Mouse (Mus musculus): ENCODE measurements around the gene Prrt1. TPM values are rescaled to one million over a fixed set of nuclear protein-coding genes. Genes with fewer than 3 reads are reported as not detected.

Gene Prrt1
- polyA plus RNA-seq, 1 experiment from 2014 or later: 7.5 TPM

DNA sequence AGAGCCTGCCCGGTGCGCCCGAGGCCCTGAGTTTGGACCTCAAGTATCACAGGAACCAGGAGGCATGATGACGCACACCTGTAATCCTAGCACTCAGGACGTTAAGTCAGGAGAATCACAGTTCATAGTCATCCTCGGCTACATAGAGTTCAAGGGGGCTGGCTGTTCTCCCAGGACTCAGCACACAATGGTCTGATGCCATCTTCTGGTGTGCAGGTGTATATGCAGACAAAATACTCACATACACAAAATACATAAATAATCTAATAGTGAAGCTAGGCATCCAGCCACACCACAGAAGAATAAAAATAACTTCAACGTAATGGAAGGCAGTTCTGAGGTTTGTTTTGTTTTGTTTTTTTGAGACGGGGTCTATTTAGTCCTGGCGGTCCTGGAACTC, 6.2 kb upstream of the Prrt1 start:
- 89% methylated on average over 9 of the region's 9 CpGs for WGBS
- Histone ChIP-seq H3K27ac (no peak overlapping the region), H3K9me3 (no peaks in the 10 kb centered on the region), H3K36me3 (peaks cover 34% of the 10 kb centered on the region), H3K27me3 (no peaks in the 10 kb centered on the region), H3K4me3 (replicated peaks) (no peak overlapping the region), H3K4me2 (replicated peaks) (no peak overlapping the region), H3K4me1 (replicated peaks) (peaks cover 21% of the 10 kb centered on the region), H3K9ac (replicated peaks) (no peak overlapping the region)
- no peak for ATAC-seq

DNA sequence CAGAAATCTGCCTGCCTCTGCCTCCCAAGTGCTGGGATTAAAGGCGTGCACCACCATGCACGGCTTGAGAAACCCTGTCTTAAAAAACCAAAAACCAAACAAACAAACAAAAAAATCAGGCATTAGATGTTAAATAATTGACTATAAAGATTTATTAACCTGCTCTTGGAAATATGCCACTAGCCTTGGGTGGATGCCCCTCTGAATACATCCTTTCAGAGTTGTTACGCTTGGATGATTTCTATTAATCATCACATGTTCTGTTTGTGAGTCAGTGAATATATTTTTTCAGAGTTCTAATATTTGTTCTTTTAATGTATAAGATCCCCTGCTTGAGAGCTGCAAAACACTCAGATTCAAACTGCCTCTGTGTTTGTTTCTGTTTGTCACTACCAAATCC, 4.4 kb upstream of the Prrt1 start:
- Histone ChIP-seq H3K36me3 (peaks cover 31% of the 10 kb centered on the region), H3K4me2 (replicated peaks) (no peak overlapping the region), H3K9ac (replicated peaks) (no peak overlapping the region), H3K9me3 (no peaks in the 10 kb centered on the region), H3K4me3 (replicated peaks) (no peak overlapping the region), H3K27ac (no peak overlapping the region), H3K4me1 (replicated peaks) (peaks cover 39% of the 10 kb centered on the region), H3K27me3 (peaks cover 2% of the 10 kb centered on the region)
- ATAC-seq: no peak
- WGBS: 92% methylated on average over 3 of the region's 3 CpGs

DNA sequence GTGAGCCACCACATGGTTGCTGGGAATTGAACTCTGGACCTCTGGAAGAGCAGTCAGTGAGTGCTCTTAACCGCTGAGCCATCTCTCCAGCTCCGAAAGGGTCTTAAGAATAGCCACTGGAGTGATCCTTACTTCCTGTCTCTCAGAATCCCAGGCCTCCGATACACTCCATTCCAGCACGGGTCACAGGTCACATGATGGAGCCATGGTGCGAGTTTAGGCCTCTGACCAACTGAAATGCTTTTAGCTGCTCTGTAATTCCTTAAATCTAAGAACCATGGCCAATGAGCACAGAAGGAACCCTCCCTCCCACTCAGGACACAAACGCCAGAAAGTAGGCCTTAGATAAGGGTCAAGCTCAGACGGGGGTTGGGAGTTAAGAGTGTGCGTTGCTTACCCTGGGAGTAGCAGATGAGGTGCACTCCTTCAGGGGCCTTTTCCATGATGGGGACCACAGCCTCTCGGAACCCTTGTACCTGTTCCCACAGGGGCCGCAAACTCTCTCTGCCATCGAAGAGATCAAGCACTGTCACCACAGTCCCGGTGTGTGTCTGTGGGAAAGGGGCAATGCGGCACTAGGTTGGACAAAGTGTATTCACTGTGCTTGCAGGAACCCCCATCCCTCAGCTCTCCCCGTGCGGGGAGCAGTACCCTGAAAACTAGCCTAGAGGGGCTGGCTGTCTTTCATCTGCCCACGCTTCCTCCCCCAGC, 3.1 kb upstream of the Prrt1 start:
- Histone ChIP-seq H3K9ac (replicated peaks) (peak overlapping the region; percentile 83), H3K36me3 (peaks cover 19% of the 10 kb centered on the region), H3K4me2 (replicated peaks) (peak overlapping the region; percentile 91), H3K4me1 (replicated peaks) (peaks cover 52% of the 10 kb centered on the region), H3K9me3 (no peaks in the 10 kb centered on the region), H3K27me3 (peaks cover 15% of the 10 kb centered on the region), H3K27ac (peak overlapping the region; percentile 94), H3K4me3 (replicated peaks) (peak overlapping the region; percentile 80)
- WGBS: 50% methylated on average over 16 of the region's 16 CpGs
- no peak; the same call in 1 of the 2 replicates for ATAC-seq

DNA sequence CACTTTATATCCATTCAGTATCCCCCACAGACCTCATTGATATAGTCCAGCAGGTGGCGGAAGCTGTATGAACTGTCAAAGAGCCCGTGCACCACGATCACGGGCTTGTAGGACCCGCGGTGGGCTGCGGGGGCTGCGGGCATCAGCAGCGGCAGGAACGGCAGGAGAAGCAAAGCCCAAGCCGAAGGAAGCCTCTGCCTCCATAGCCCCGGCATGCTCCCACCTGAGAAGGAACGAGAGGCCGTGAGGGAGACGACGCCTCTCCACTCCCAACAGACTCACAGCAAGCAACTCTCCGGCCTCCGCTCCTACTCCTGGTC, 2.6 kb upstream of the Prrt1 start:
- peak overlapping the region; percentile 83 for H3K9ac ChIP-seq (replicated peaks)
- peak overlapping the region; percentile 91 for H3K4me2 ChIP-seq (replicated peaks)
- peak overlapping the region; percentile 94 for H3K27ac ChIP-seq
- peaks cover 20% of the 10 kb centered on the region for H3K27me3 ChIP-seq
- peak overlapping the region; percentile 80 for H3K4me3 ChIP-seq (replicated peaks)
- H3K4me1 ChIP-seq (replicated peaks): peaks cover 57% of the 10 kb centered on the region
- peaks cover 14% of the 10 kb centered on the region for H3K36me3 ChIP-seq
- peak; percentile 38 for ATAC-seq
- WGBS: under 1% methylated on average over 18 of the region's 18 CpGs
- H3K9me3 ChIP-seq: no peaks in the 10 kb centered on the region

DNA sequence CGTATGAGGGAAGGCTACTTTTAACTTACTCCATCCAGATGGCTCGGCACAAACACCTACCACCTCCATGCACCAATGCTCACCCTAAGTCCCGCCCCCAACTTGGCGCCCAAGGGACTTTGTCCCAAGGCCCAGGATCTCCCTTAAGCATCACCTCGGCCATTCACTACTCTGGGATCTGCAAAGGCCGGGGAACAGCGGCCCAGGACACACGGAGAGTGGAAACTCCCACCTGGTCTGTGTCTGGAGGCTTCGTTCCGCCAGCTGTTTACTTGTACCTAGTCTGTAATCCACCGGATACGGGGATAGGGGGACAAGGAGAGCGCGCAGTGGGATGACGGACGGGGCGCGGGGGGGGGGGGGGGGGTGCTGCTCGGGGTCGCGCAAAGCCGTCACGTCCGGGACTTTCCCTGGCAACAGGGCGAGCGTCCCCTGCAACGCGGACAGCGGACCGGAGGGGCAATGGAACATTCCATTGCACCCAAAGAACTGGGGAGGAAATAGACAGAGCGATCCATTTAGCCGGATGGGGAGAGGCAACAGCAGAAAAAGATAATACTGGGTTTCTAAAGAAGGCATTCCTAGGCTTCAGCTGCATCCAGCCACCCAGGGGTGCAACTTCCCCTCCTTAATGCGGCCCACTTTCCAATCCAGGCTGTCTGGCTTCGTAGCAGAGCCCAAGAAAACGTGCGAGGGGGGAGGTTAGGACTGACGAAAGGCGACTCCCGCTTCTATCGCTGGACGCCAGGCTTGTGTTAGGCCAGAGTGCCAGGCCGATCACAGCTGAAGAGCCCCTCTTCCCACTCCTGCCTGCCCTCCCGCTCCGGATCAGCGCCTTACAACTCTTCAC, 2.0 kb upstream of the Prrt1 start:
- H3K9ac ChIP-seq (replicated peaks): peak overlapping the region; percentile 83
- peak overlapping the region; percentile 80 for H3K4me3 ChIP-seq (replicated peaks)
- WGBS: under 1% methylated on average over 44 of the region's 45 CpGs
- peaks cover 63% of the 10 kb centered on the region for H3K4me1 ChIP-seq (replicated peaks)
- H3K9me3 ChIP-seq: no peaks in the 10 kb centered on the region
- peaks cover 25% of the 10 kb centered on the region for H3K27me3 ChIP-seq
- peak overlapping the region; percentile 91 for H3K4me2 ChIP-seq (replicated peaks)
- peak overlapping the region; percentile 94 for H3K27ac ChIP-seq
- peak; percentile 76 for ATAC-seq
- H3K36me3 ChIP-seq: peaks cover 9% of the 10 kb centered on the region

DNA sequence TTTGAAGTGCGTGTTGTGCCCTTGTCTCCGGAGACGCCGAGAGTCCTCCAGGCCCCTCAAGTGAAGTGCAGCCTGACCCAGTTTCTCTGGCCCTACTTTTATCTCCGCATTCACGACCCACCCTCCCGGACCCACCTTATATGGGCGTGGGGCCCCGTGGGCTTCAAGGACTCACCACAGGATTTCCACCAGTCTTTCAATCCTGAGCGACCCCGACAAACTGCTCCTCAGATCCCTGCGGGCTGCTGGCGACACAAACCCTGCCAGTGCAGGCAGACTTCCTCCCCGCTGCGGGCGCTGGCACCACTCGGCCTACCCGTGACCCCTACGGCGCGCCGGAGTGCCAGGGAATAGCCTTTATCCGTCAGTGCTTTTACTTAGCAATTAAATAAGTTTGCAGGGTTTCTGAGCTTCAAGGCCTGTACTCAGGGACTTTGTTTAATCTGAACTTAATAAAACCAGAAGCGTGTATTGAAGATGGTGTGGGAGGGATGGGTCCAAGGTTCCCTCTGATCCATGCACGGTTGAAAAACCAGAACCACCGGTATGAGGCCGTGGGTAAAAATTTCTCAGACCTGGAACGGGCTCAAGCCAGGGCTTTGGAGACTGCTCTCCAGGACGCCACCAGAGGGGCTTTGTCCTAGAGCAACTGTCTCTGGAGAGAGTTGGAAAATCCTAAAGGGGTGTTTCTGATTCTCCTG, 1.2 kb upstream of the Prrt1 start, which contains the start of gene Ppt2:
Ppt2 (minus strand) TSS at position 568 of the 701 bp plus-strand sequence.
- Histone ChIP-seq H3K27me3 (peaks cover 31% of the 10 kb centered on the region), H3K9me3 (no peaks in the 10 kb centered on the region), H3K4me2 (replicated peaks) (peak within 1 kb of the TSS; percentile 91), H3K4me3 (replicated peaks) (peak within 1 kb of the TSS; percentile 80), H3K36me3 (peaks cover 3% of the 10 kb centered on the region; the same call in 1 of the 2 replicates), H3K4me1 (replicated peaks) (peaks cover 65% of the 10 kb centered on the region), H3K9ac (replicated peaks) (peak within 1 kb of the TSS; percentile 83), H3K27ac (peak within 1 kb of the TSS; percentile 94)
- no peak; the same call in 1 of the 2 replicates for ATAC-seq
- 3% methylated on average over 29 of the region's 29 CpGs for WGBS

DNA sequence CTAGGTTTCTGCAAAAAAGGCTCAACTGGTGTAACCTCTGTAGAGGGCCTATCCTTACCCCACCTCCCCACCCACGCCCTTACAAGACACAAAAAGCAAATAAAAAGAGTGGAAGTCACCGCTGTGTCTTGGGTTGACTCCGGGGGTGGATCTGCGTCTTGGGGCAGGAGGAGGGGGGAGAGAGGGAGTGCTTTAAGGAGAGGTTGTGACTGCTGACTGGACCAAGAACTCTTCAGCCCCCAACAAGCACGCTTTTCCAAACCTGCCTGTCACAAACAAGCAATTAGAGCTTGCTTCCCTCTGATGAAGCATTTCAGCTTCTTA, 727 bp upstream of the Prrt1 start:
- Histone ChIP-seq H3K36me3 (peaks cover 3% of the 10 kb centered on the region; the same call in 1 of the 2 replicates), H3K4me3 (replicated peaks) (peak overlapping the region; percentile 80), H3K4me1 (replicated peaks) (peaks cover 65% of the 10 kb centered on the region), H3K9me3 (no peaks in the 10 kb centered on the region), H3K27me3 (peaks cover 34% of the 10 kb centered on the region), H3K4me2 (replicated peaks) (peak overlapping the region; percentile 91), H3K27ac (peak overlapping the region; percentile 94), H3K9ac (replicated peaks) (peak overlapping the region; percentile 83)
- ATAC-seq: no peak
- WGBS: 11% methylated on average over 5 of the region's 5 CpGs

DNA sequence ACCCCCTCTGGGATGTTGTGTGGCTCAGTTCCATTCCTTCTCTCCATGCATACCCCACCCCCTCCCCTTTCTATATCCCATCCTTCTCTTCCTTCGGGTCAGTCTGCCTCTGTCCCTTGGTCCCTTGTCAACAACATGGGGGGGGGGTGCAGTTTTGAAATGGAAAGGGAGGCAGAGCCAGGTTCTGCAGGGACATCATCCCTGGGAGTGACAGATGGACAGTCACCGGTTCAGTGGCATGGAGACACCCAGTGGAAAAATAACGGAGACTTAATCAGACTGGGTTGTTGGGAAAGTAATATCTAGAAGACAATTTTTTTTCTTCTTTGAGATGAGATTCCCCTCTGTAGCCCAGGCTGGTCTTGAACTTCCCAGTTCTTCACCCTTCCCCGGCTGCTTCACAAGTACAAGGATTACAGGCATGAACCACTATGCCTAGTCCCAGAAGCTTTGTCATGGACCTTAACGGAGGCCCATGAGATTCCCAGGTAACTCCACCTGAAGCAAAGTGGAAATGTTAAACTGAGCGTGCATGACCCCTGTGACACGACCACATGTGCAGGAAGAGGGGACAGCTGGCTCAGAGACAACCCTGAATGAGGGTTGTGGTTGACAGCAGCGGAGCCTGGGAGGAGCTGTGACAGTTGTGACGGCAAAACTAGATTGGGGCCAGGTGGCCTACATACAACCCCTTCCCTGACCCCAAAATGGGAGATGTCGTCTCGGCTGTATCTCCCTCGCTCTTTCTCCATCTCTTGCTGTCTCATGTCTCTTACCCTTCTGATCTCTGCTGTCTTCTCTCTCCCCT, 667 bp downstream of the Prrt1 start:
- Histone ChIP-seq H3K27me3 (peaks cover 34% of the 10 kb centered on the region), H3K4me2 (replicated peaks) (peak overlapping the region; percentile 91), H3K36me3 (0 out of 2 replicates have a peak, but pooled peaks cover 3% of the 10 kb centered on the region), H3K9ac (replicated peaks) (peak overlapping the region; percentile 83), H3K4me3 (replicated peaks) (peak overlapping the region; percentile 80), H3K27ac (peak overlapping the region; percentile 94), H3K4me1 (replicated peaks) (peaks cover 65% of the 10 kb centered on the region), H3K9me3 (no peaks in the 10 kb centered on the region)
- WGBS: 13% methylated on average over 12 of the region's 12 CpGs
- no peak for ATAC-seq

DNA sequence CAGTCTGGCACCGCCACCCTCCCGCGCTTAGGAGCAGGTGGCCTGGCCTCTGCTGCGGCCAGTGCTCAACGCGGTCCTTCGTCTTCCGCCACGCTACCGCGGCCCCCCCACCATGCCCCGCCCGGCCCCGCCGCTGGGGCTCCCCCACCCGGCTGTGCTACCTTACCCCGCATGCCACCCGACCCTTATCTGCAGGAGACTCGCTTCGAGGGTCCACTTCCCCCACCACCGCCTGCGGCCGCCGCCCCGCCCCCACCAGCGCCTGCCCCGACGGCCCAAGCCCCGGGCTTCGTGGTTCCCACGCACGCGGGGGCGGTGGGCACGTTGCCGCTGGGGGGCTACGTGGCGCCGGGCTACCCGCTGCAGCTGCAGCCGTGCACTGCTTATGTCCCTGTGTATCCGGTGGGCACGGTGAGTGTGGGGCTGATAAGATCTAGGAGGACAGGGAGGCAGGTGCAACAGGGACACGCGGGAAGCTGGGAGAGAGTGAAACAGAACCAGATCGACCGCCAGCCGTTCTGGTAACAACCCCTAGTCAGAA, 1.5 kb downstream of the Prrt1 start:
- 2% methylated on average over 45 of the region's 48 CpGs for WGBS
- no peaks in the 10 kb centered on the region for H3K9me3 ChIP-seq
- H3K27me3 ChIP-seq: peaks cover 34% of the 10 kb centered on the region
- peaks cover 60% of the 10 kb centered on the region for H3K4me1 ChIP-seq (replicated peaks)
- peak overlapping the region; percentile 91 for H3K4me2 ChIP-seq (replicated peaks)
- ATAC-seq: no peak
- H3K4me3 ChIP-seq (replicated peaks): peak overlapping the region; percentile 80
- no peaks in the 10 kb centered on the region for H3K36me3 ChIP-seq
- peak overlapping the region; percentile 83 for H3K9ac ChIP-seq (replicated peaks)
- H3K27ac ChIP-seq: no peak overlapping the region

DNA sequence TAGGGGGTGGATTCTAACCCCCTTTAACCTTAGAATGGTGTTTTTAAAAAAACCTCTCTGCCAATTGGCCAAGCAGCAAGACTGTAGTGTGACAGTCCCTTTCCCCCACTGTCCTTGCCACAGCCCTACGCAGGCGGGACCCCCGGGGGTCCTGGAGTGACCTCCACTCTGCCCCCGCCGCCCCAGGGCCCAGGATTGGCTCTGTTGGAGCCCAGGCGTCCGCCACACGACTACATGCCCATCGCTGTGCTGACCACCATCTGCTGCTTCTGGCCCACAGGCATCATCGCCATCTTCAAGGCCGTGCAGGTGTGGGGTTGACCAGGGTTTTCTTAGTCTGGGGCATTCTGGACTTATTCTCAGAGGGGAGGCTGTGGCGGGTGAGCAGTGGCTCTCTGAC, 2.3 kb downstream of the Prrt1 start:
- H3K4me3 ChIP-seq (replicated peaks): peak overlapping the region; percentile 80
- 6% methylated on average over 12 of the region's 12 CpGs for WGBS
- H3K36me3 ChIP-seq: no peaks in the 10 kb centered on the region
- no peaks in the 10 kb centered on the region for H3K9me3 ChIP-seq
- peak overlapping the region; percentile 91 for H3K4me2 ChIP-seq (replicated peaks)
- H3K9ac ChIP-seq (replicated peaks): peak overlapping the region; percentile 83
- H3K27me3 ChIP-seq: peaks cover 34% of the 10 kb centered on the region
- ATAC-seq: no peak
- no peak overlapping the region for H3K27ac ChIP-seq
- peaks cover 52% of the 10 kb centered on the region for H3K4me1 ChIP-seq (replicated peaks)

DNA sequence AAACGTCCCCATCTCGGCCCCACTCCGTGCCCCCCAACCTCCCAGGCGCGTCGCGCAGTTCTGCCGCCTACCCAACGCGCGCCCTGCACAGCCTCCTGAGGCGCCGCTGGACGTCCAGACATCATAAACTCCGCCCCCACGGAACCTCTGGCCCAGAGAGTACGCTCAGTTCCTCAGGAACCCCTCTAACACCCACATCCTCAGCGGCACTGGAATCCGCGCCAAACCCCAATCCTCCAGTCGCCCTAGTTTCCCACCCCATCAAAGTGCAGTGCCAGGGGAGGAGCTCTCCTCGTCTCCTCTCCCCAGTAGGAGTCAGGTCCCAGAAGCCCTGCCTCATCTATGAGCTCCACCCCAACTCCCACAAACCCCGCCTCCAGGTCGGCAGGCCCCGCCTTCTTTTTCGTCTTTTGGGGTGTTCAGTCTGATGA, 2.9 kb downstream of the Prrt1 start:
- Histone ChIP-seq H3K36me3 (no peaks in the 10 kb centered on the region), H3K4me2 (replicated peaks) (peak overlapping the region; percentile 91), H3K4me1 (replicated peaks) (peaks cover 50% of the 10 kb centered on the region), H3K9ac (replicated peaks) (peak overlapping the region; percentile 83), H3K9me3 (no peaks in the 10 kb centered on the region), H3K4me3 (replicated peaks) (peak overlapping the region; percentile 80), H3K27ac (no peak overlapping the region), H3K27me3 (peaks cover 34% of the 10 kb centered on the region)
- ATAC-seq: no peak
- WGBS: 2% methylated on average over 26 of the region's 26 CpGs

Data from midbrain, embryonic 13.5 days (tissue).